Mouse (Mus musculus): ENCODE measurements at regions not wholly inside any gene's neighbourhood (a gene's known extent, or its start where the extent isn't known, plus 50 kb on each side); places are given as distances from the start of the nearest gene placed in this dataset.

DNA sequence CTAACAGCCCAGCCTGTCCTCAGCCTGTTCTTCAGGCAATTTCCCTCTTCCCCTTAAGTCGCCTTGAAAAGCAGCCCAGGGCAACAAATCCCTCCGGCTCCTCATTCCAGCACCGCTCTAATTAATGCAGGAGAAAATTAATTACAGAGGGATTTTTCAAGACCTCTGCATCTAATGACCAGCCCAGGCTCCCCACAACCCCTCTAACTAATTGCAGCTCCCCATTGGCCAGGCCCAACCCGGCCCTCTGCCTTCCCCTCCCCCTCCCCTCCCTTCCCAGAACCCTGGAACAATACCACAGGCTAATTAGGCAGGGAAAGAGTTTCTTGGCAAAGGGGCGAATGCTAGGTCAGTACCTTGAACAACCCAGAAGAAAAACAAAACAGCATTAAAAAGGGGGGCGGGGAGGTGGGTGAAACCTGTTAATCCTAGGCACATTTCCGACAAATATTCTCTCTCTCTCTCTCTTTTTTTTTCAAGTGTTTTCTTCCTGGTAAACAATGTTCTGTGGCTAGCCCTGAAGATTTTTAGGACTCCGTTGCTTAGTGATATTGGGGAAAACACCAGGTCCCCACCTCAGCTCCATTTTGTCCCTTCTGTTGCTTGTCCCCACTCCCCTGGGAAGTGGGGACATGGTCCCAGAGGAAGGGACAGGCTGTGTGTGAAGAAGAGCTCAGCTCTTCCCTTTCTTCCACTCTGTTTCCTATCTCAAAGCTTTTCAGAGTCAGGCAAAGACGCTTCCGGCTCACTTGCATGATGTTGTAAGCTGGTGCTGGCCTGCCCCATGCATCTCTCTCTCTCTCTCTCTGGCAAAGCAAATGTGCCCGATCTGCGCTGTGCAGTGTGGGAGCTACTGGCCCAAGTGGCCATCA is 195.1 kb downstream of the Sox9 start:
- TF ChIP-seq CTCF (IDR thresholded peaks at IDR 0.05; ENCODE audit: insufficient read depth, low read length) (no peak), POLR2A (IDR thresholded peaks at IDR 0.05; ENCODE audit: borderline replicate concordance, extremely low read depth, low read depth, low read length) (no peak)
